Mouse (Mus musculus) heart, adult 2 months (tissue): ENCODE results near the gene Setdb1.

Experiments used
- CTCF ChIP-seq: fragments of 200-600 bp; IDR thresholded peaks from 2 replicates; pipeline ENCODE4 v1.8.1; 2022; ENCODE audit warnings: antibody characterized with exemption, mild to moderate bottlenecking, moderate library complexity
- POLR2A ChIP-seq: fragments of 200-500 bp; IDR thresholded peaks from 2 replicates; pipeline ENCODE4 v1.6.1; 2011; ENCODE audit warnings: mild to moderate bottlenecking, low read depth, low read length, control low read depth; ENCODE audit not compliant: insufficient read depth

- TF ChIP-seq POLR2A (no peak), CTCF (no peak)
Measured at GRCm38 (mm10) chr3:95285390-95285789, 71.6 kb downstream of the Setdb1 start.
